Mouse (Mus musculus) lung, postnatal 10 days (tissue): Measurements from ENCODE around the gene Fbxo27.
"Not testable (repeated sequence)": the region's sequence is repeated elsewhere in the genome, so short reads cannot be mapped to it uniquely, and the experiment has no call there.

Experiments used
- DNase-seq: peaks from one replicate; pipeline ENCODE4 v3.0.0; 2021

The Fbxo27 gene

DNA sequence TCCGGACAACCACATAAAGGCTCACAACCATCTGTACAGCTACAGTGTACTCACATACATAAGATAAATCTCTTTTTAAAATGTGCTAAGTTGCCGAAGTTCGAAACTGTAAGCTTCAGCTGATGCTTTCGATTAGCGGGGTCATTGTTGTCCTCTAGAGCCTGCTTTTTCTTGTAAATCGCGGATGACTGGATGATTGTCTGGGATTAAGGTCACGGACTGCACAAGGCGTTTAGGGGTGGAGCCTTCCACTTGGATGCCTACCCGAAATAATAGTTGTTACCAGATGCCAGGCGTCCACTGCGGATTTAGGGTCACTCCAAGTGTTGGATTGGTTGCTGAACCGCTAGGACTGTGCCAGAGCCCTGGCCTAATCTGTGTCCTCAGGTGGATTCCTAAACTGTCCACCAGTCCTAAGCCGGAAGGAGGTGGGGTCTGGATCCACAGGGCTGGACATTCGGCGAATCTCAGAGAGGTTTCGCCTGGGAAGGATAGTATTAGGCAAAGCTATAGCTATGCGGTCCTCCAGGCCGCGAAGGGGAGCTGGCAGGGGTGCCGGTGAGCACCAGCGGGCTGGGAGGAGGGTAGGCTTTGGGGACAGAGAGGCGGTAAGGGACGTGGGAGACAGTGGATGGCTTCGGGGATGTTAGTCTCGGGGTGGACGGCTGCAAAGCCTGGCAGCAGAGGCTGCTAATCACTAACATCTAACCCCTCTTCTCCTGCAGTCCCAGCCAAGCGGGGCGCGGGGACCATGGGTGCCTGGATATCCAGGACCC, at the start of gene Fbxo27:
Gene Fbxo27 (plus strand): TSS at position 305 of the 776 bp plus-strand sequence.
- DNase-seq: peak; percentile 36

DNA sequence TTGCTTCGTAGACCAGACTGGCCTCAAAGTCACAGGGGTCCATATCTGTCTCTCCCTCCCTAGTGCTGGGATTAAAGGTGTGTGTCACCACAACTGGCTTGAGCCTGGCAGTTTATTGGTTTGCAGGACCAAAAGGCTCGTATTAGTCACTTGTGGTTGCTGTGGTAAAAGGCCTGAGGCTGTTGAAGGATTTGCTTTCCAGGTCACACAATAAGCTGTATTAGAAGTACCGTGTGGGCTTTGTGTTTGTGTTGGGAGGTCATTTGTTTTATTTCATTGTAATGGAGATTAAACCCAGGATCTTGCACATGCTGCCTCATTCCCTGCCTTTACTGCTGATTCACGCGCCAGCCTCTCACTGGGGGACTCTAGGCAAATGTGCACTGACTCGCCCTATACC, 47.3 kb upstream of the Fbxo27 start:
- no peak for DNase-seq

DNA sequence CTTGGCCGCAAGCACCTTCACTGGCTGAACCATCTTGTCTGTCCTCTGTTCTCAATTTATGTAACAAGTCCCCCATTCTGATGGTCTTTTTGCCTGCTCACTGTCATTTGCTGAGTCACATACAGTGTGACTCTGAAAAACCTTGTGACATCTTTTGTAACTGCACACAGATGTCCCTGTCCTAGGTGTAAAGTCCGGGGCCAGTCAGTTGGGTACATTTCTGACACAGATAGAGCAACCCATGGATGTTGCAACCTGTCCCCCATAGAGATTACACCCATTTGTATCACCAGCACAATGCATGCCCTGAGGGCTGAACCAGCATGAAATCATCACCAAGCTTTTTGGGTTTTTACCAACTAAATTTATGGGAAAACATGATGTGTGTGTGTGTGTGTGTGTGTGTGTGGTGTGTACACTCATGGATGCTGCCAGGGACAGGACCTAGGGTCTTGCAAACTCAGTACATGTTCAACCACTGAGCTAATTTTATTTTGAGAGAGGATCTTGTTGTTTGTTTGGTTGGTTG, 46.6 kb upstream of the Fbxo27 start:
- DNase-seq: no peak

DNA sequence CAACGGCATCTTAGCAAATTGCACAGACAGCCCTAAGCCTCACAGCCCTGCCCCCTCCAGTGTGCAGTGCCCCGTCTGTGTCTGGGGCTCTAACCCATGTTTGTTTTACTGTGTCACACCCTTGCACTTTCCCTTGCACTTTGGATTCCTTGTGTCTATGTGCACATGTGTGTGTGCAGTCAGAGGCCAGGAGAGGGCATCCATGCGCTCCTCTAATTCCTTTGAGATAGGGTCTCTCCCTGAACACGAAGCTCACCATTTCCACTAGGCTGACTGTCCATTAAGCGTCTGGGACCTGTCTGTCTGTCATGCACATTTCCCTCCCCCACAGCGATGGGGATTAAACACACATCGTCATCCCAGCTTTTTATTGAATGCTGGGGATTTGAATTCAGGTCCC, 45.6 kb upstream of the Fbxo27 start:
- no peak for DNase-seq

GRCm38 (mm10) chr7:28651157-28651556, 41.5 kb upstream of the Fbxo27 start:
- DNase-seq: no peak

- no peak for DNase-seq
These were observed 36.2 kb upstream of the Fbxo27 start for GRCm38 (mm10) chr7:28656430-28656829.

DNA sequence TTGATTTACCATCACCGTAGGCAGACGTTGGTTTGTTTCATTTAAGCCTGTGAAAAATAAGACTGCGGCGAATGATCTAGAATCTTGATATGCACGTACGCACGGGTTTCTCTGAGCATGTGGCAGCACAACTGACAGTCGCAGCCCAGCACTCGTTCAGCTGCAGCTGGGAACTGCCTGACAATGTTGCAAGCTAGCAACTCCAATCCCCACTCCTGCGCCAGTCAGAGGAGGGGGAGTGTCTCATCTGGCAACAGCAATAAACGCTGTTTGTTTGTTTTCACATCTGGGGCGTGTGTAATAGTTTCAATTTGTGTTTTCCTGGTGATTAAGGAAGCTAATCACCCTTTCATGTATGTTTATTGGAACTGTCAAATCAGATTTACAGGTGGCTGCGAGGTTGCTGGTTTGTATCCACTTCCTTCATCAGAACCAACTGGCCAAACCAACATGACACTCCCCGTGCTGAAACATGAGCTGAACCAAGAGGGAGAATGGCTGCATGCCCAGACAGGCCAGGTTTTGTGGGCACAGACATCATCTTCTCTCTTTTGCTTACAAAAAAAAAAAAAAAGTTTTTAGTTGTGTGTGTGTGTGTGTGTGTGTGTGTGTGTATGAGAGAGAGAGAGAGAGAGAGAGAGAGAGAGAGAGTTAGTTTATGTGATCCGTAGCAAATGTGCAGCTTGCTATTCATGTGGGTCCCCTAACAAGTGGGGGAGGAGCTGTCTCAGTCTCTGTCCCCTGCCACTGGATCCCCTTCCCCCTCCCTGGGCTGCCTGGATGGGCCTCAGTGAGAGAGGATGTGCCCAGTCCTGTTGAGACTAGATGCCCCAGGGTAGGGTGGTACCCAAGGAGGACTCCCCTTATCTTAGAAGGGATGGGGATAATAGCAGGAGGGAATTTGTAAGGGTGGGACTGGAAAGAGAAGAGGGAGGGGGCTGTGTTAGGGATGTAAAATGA, 26.7 kb upstream of the Fbxo27 start:
- peak; percentile 11 for DNase-seq

DNA sequence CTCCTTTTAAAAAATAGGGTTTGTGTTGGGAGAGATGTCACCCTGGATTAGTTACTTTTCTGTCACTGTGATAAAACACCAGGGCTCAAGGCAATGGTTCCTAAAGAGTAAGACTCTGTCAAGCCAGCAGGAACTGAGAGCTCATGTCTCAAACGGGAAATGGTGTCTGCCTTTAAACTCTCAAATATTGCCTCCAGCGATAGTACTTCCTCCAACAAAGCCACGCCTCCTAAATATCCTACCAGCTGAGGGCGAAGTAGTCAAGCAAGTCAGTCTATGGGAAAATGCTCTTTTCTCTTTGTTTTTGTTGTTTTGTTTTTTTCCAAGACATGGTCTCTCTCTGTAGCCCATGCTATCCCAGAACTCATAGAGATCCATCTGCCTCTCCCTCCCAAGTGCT, 21.5 kb upstream of the Fbxo27 start:
- DNase-seq: no peak

DNA sequence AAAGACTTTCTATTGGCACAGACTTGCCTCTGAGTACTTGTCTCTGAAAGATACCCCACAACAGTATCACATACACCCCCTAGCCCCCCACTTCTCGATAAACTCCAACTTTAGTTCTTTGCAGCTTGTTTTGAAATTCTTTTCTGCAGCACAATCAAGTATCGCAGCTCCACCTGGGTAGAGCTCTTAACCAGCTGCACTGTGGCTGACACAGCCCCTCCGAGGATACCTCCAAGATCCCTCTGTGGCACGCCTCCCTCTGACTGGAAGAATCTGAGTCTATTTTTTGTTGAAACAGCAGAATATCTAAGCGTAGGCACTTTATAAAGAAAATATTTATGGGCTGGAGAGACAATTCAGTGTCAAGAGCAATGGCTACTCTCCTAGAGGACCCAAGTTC, 20.4 kb upstream of the Fbxo27 start:
- DNase-seq: no peak

DNA sequence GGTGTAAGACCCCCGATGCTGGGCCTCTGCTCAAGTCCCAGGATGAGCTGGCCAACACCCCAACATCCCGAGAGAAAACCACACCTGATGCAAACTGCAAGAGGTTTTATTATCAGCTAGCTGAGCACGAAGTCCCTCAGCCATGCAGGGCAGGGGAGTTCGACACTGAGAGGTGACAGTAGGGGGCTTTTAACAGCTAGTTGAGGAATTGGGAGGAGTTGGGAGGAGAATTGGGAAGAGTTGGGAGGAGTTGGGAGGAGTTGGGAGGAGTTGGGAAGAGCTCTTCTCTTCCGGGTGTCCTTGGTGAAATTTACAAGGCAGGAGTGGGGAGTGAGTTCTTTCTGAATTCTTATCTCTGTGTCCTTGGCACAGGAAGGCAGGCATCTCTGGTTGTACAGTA, 19.9 kb upstream of the Fbxo27 start:
- not testable (repeated sequence) for DNase-seq

GRCm38 (mm10) chr7:28674994-28675393, 17.7 kb upstream of the Fbxo27 start:
- no peak for DNase-seq

GRCm38 (mm10) chr7:28675746-28676145, 16.9 kb upstream of the Fbxo27 start:
- DNase-seq: peak; percentile 68

GRCm38 (mm10) chr7:28676811-28677541, 15.7 kb upstream of the Fbxo27 start:
- DNase-seq: peak; percentile 16

- no peak for DNase-seq
These were observed 15.0 kb upstream of the Fbxo27 start for GRCm38 (mm10) chr7:28677624-28678023.

- DNase-seq: no peak
These were observed 1.6 kb upstream of the Fbxo27 start for GRCm38 (mm10) chr7:28691075-28691474.

DNA sequence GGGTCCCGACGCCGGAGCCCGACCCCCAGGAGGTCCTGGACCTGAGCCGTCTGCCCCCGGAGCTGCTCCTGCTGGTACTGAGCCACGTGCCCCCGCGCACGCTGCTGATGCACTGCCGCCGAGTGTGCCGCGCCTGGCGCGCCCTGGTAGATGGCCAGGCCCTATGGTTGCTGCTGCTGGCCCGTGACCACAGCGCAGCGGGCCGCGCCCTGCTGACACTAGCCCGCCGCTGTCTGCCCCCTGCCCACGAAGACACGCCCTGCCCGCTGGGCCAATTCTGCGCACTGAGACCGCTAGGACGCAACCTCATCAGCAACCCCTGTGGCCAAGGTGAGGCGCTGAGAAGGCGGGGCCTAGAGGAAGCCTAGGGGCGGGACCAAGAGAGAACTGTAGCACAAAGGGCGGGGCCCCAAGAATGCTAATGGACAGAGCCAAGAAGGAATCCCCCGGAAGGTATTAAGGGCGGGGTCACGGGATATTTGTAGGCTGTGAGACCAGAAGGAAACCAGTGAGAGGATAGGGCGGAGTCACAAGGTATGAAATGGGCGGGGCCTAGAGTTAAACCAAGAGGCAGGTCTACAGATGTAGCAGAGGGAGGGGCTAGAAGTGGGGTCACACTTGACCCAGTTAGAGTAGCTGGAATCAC, 795 bp downstream of the Fbxo27 start:
- DNase-seq: peak; percentile 91

- no peak for DNase-seq
These were observed 1.8 kb downstream of the Fbxo27 start for GRCm38 (mm10) chr7:28694423-28694822.

DNA sequence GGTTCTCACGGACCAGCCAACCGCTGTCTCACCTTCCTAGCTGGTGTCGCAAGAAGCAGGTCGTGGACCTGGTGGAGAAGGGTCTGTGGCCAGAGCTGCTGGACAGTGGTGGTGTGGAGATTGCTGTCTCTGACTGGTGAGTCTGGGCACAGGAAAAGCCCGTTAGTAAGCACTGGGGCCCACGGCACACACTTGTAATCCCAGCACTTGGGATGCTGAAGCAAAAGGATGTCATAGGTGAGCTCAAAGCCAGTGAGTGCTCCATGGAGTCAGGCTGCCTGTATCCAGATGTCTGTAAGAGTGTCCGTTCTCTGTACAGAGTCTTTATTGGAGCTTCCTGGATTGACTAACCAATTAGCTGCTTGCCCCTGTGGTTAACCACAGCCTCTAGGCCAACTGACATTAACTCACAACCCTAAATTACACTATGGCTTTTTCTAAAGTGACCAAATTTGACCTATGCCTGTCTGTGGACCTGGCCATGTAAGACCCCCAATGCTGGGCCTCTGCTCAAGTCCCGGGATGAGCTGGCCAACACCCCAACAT, 2.4 kb downstream of the Fbxo27 start:
- DNase-seq: no peak

- DNase-seq: no peak
These were observed 4.6 kb downstream of the Fbxo27 start for GRCm38 (mm10) chr7:28697277-28697676.

DNA sequence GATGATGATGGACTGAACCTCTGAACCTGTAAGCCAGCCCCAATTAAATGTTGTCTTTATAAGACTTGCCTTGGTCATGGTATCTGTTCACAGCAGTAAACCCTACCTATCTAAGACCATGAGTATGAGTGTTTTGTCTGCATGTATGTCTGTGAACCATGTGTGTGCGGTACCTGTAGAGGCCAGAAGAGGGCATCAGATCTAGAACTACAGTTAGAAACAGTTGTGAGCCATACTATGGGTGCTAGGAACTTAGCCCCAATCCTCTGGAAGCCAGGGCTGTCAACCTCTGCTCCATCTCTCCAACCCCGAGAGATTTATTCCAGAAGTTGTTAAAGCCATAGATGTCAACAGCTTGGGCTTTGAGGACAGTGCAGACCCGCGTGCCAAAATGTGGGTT, 7.6 kb downstream of the Fbxo27 start:
- DNase-seq: no peak

- DNase-seq: not testable (repeated sequence)
These were observed 8.7 kb downstream of the Fbxo27 start for GRCm38 (mm10) chr7:28701306-28701705.

DNA sequence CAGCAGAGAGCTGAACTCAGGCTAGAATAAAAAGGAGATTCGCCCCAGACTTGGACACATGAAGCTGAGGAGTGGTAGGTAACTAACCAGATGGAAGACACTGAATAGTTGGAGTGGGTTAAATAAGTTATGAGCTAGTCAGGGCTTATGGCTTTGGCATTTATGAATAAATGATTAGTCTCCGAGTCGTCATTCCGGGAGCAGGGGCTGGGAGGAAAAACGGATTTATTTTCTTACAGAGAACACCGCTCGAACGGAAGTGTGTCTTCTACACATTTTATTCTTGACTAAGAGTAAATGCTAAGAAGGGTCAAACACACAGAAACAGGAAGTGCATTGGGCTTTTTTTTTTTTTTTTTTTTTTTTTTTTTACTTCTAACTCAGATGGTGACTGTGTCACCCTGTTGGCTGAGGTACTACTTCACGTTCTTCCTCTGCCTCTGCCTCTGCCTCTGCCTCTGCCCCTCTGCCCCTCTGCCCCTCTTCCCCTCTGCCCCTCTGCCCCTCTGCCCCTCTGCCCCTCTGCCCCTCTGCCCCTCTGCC, 10.0 kb downstream of the Fbxo27 start:
- no peak for DNase-seq
